Mouse (Mus musculus) ES-E14 (cell line): Measurements from ENCODE around the gene Pigm. TPM values are rescaled to one million over a fixed set of nuclear protein-coding genes. Genes with fewer than 3 reads are reported as not detected.

Experiments
- DNase-seq: peaks from one replicate; pipeline ENCODE4 v3.0.0-alpha.2; 2013; ENCODE audit warnings: low read depth, low spot score
- H3K27ac ChIP-seq: 2 replicates; pipeline ENCODE4 v1.5.1; 2012; ENCODE audit warnings: low read depth, mild to moderate bottlenecking, low read length, moderate library complexity, mixed read lengths; ENCODE audit not compliant: poor library complexity, insufficient read depth, severe bottlenecking
- H3K36me3 ChIP-seq: 2 replicates; pipeline ENCODE4 v1.6.1; 2012; ENCODE audit warnings: mild to moderate bottlenecking, low read length, moderate library complexity, mixed read lengths; ENCODE audit not compliant: control insufficient read depth, poor library complexity, insufficient read depth, severe bottlenecking
- H3K4me1 ChIP-seq, 2 experiments: fragments of 150-350 bp in 1 of 2; sonication (generic) in 1 of 2; 2 replicates each; pipeline ENCODE4 v1.6.1; 2012; ENCODE audit warnings: low read length in 2 of 2, mild to moderate bottlenecking in 1 of 2, mixed read lengths in 1 of 2; ENCODE audit not compliant: control insufficient read depth in 2 of 2, insufficient read depth in 2 of 2, poor library complexity in 1 of 2
- H3K4me3 ChIP-seq, 2 experiments: fragments of 150-350 bp in 1 of 2; sonication (generic) in 1 of 2; 2 replicates each; pipeline ENCODE4 v1.5.1; 2012; ENCODE audit warnings: low read length in 2 of 2, low read depth in 1 of 2, mild to moderate bottlenecking in 1 of 2, mixed read lengths in 1 of 2; ENCODE audit not compliant: insufficient read depth in 1 of 2, poor library complexity in 1 of 2, severe bottlenecking in 1 of 2
- H3K9ac ChIP-seq: 2 replicates; pipeline ENCODE4 v1.6.1; 2012; ENCODE audit warnings: low read depth, mild to moderate bottlenecking, low read length, mixed read lengths; ENCODE audit not compliant: poor library complexity, insufficient read depth, severe bottlenecking
- H3K9me3 ChIP-seq: fragments of 150-350 bp; sonication (generic); 2 replicates; pipeline ENCODE4 v1.6.1; 2012; ENCODE audit warnings: low read depth, mild to moderate bottlenecking, low read length; ENCODE audit not compliant: control insufficient read depth, insufficient read depth
- CHD2 ChIP-seq: IDR thresholded peaks from 2 replicates; pipeline ENCODE4 v1.6.1; 2014; ENCODE audit warnings: mild to moderate bottlenecking, low read depth, low read length, inconsistent platforms
- HCFC1 ChIP-seq: IDR thresholded peaks from 2 replicates; pipeline ENCODE4 v1.6.1; 2012; ENCODE audit warnings: low read length, inconsistent platforms, borderline replicate concordance; ENCODE audit not compliant: insufficient read depth
- MAFK ChIP-seq: IDR thresholded peaks from 2 replicates; pipeline ENCODE4 v1.6.1; 2014; ENCODE audit warnings: mild to moderate bottlenecking, low read depth, low read length, inconsistent platforms; ENCODE audit not compliant: insufficient read depth
- ZC3H11A ChIP-seq: IDR thresholded peaks from 2 replicates; pipeline ENCODE4 v1.6.1; 2012; ENCODE audit warnings: low read depth, mild to moderate bottlenecking, inconsistent platforms, low read length, borderline replicate concordance
- ZNF384 ChIP-seq: IDR thresholded peaks from 2 replicates; pipeline ENCODE4 v1.6.1; 2012; ENCODE audit warnings: low read depth, low read length, inconsistent platforms
- in situ Hi-C, 2 experiments: fragments of 600-800 bp; cut with MboI; formaldehyde crosslinking; loops; one replicate each; pipeline ENCODE4 v1.15.1; 2025; ENCODE audit warnings: low sequenced_read_pairs in 2 of 2, inconsistent platforms in 1 of 2; ENCODE audit not compliant: unreplicated experiment in 2 of 2
- total RNA-seq: library from RNA; depleted of rRNA; stranded (reverse); fragments of 300-350 nt; gene quantifications from 2 replicates; pipeline ENCODE4 v1.2.3, GENCODE M21; 2012

The Pigm gene
- total RNA-seq, 1 experiment = 25.4 TPM

- Histone ChIP-seq H3K36me3 (no peaks in the 10 kb centered on the region), H3K4me1 (peaks cover 0 to 4% of the 10 kb centered on the region in 2 experiments; a peak in 1 of 4 replicates), H3K9me3 (no peaks in the 10 kb centered on the region), H3K27ac (no peak overlapping the region), H3K9ac (no peak overlapping the region), H3K4me3 (no peak overlapping the region)
- TF ChIP-seq MAFK = no peak
- TF ChIP-seq CHD2 = no peak
- TF ChIP-seq HCFC1 = no peak
- TF ChIP-seq ZNF384 = no peak
- no peak for TF ChIP-seq ZC3H11A
- peak; percentile 47 for DNase-seq
- in situ Hi-C loops = loop anchor here (10.0 to 25.0 kb wide), 3 partner anchors 224 to 976 kb away; partner anchors contain the start of gene Dusp23 (in 2 of the 2)
Observed at GRCm38 (mm10) chr1:172410806-172411205, 34.5 kb downstream of the Pigm start.

- H3K4me3 ChIP-seq = no peak overlapping the region
- DNase-seq = no peak
- no peak overlapping the region for H3K27ac ChIP-seq
- no peaks in the 10 kb centered on the region for H3K36me3 ChIP-seq
- H3K9ac ChIP-seq = no peak overlapping the region
- in situ Hi-C loops = loop anchor here (10.0 to 25.0 kb wide), 3 partner anchors 223 to 975 kb away; partner anchors contain the start of gene Dusp23 (in 2 of the 2)
- no peaks in the 10 kb centered on the region for H3K9me3 ChIP-seq
- H3K4me1 ChIP-seq = peaks cover 0 to 8% of the 10 kb centered on the region in 2 experiments; a peak in 1 of 4 replicates
- no peak for TF ChIP-seq ZNF384
- peak; percentile 91; the same call in 1 of the 2 replicates for TF ChIP-seq ZC3H11A
Observed at GRCm38 (mm10) chr1:172412204-172412603, 35.9 kb downstream of the Pigm start.

DNA sequence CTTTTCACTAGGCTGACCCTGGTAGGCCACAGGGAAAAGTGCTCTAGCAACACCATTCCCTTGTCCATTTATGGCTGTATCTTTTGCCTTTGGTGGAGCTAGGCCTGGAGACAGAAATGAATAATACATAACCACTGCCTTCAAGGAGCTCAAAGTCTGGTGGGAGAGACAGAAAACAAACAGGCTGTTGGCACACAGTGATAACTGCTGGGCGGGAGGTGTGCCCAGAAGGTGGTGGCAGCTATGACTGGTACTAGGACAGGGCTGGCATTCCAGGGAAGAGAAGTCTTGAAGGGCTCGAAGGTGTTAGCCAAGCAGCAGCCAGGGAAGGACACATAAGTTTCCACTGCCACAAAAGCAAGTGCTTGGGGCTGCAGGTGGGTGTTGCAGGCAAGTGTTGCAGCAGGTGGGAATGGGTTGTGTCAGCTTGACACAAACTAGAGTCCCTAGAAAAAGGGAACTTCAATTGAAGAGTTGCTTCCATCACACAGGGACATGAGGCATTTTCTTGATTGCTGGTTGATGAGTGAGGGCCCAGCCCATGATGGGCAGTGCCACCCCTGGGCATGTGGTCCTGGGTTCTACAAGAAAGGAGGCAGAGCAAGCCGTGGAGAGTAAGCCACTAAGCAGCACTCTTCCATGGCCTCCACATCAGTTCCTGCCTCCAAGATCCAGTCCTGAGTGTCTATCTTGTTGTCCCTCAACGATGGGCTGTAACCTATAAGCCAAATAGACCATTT lies 37.3 kb downstream of the Pigm start:
- TF ChIP-seq HCFC1 (no peak), ZNF384 (no peak), CHD2 (no peak), MAFK (no peak), ZC3H11A (no peak)
- Histone ChIP-seq H3K4me1 (peaks cover 0 to 12% of the 10 kb centered on the region in 2 experiments; a peak in 2 of 4 replicates), H3K27ac (no peak overlapping the region), H3K9ac (no peak overlapping the region), H3K36me3 (no peaks in the 10 kb centered on the region), H3K4me3 (no peak overlapping the region), H3K9me3 (no peaks in the 10 kb centered on the region)
- in situ Hi-C loops = loop anchor here (10.0 to 25.0 kb wide), 3 partner anchors 221 to 974 kb away; partner anchors contain the start of gene Dusp23 (in 2 of the 2)
- no peak for DNase-seq

DNA sequence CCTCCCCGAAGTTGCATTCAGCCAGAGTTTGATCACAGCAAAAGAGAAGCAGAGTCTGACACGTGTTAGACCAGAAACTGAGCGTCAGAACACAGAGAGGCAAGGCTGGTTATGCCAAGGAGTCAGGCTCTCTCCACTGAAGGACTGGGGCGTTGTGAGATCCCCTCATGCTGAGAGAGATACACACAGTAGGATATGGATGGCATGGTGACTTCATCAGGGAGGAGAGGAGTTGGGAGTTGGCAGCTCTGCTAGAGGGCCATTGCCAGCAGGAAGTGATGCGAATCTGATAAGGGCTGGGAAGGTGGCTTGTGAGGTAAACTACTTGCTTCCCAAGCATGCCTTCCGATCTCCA lies 37.9 kb downstream of the Pigm start:
- Histone ChIP-seq H3K9me3 (no peaks in the 10 kb centered on the region), H3K4me3 (no peak overlapping the region), H3K27ac (no peak overlapping the region), H3K36me3 (no peaks in the 10 kb centered on the region), H3K9ac (no peak overlapping the region), H3K4me1 (peaks cover 2 to 13% of the 10 kb centered on the region in 2 experiments; a peak in 2 of 4 replicates)
- in situ Hi-C loops = loop anchor here (10.0 to 25.0 kb wide), 3 partner anchors 221 to 973 kb away; partner anchors contain the start of gene Dusp23 (in 2 of the 2)
- DNase-seq = no peak
- TF ChIP-seq HCFC1 (no peak), MAFK (no peak), ZNF384 (no peak), ZC3H11A (no peak), CHD2 (no peak)
